Mouse (Mus musculus): ENCODE results near the gene Jsrp1. TPM values are rescaled to one million over a fixed set of nuclear protein-coding genes. Genes with fewer than 3 reads are reported as not detected.

Jsrp1 gene
- total and polyA plus RNA-seq, 3 experiments: 0.39 TPM; not detected in 2

DNA sequence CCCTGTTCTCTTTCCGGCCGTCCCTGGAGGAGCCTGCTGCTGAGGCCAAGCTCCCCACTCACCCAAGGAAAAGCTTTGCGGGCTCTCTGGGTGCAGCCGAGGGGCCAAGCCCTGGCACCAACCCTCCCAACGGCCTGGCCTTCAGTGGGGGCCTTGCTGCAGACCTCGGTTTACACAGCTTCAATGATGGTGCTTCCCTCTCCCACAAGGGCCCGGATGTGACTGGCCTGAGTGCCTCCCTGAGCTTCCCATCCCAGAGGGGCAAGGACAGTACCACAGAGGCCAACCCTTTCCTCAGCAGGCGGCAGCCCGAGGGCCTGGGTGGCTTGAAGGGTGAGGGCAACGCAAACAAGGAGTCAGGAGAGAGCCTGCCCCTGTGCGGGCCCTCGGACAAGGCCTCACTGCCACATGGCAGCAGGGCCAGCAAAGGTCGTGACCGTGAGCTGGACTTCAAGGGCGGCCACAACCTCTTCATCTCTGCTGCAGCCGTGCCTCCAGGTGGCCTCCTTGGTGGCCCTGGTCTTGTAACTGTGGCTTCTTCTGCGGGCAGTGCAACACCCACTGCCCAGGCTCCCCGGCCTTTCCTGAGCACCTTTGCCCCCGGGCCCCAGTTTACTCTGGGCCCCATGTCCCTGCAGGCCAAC is 22.4 kb downstream of the Jsrp1 start:
- DNase-seq (ENCODE audit: low read depth, low spot score): no peak
- no peak overlapping the region for H3K9ac ChIP-seq (ENCODE audit: control insufficient read depth, low read depth, low read length, poor library complexity, severe bottlenecking)
- no peak overlapping the region for H3K27ac ChIP-seq (ENCODE audit: control insufficient read depth, low read depth, low read length)
- no peaks in the 10 kb centered on the region for H3K79me2 ChIP-seq (ENCODE audit: control insufficient read depth, insufficient read depth, low read length, poor library complexity)
- no peak overlapping the region for H3K4me3 ChIP-seq (ENCODE audit: control insufficient read depth in 1 of 2, insufficient read depth in 1 of 2, low read depth in 2 of 2, low read length in 2 of 2)
- H3K36me3 ChIP-seq (ENCODE audit: control insufficient read depth in 1 of 2, insufficient read depth in 2 of 2, low read length in 2 of 2): peaks cover 0 to 13% of the 10 kb centered on the region in 2 experiments; a peak in 2 of 4 replicates
- no peaks in the 10 kb centered on the region for H3K27me3 ChIP-seq (ENCODE audit: control insufficient read depth in 1 of 2, insufficient read depth in 2 of 2, low read length in 2 of 2)
- no peaks in the 10 kb centered on the region for H3K9me3 ChIP-seq (replicated peaks; ENCODE audit: insufficient read depth, low read length)
- TF ChIP-seq SIN3A (IDR thresholded peaks at IDR 0.05; ENCODE audit: low read length): no peak
- no peak for TF ChIP-seq NRF1 (IDR thresholded peaks at IDR 0.05; ENCODE audit: insufficient read depth, low read depth, low read length, poor library complexity, severe bottlenecking)
- no peak for TF ChIP-seq EP300 (IDR thresholded peaks at IDR 0.05; ENCODE audit: low read depth in 1 of 2, low read length in 2 of 2)
- TF ChIP-seq MXI1 (IDR thresholded peaks at IDR 0.05; ENCODE audit: low read depth, low read length): no peak
- TF ChIP-seq MAZ (IDR thresholded peaks at IDR 0.05; ENCODE audit: low read depth, low read length): no peak
- no peak for TF ChIP-seq ZNF384 (IDR thresholded peaks at IDR 0.05; ENCODE audit: low read depth, low read length)
- no peak for TF ChIP-seq ELF1 (IDR thresholded peaks at IDR 0.05; ENCODE audit: low read depth, low read length)
- no peaks in the 10 kb centered on the region for H3K4me1 ChIP-seq (ENCODE audit: control insufficient read depth in 1 of 2, insufficient read depth in 2 of 2, low read length in 2 of 2)

DNA sequence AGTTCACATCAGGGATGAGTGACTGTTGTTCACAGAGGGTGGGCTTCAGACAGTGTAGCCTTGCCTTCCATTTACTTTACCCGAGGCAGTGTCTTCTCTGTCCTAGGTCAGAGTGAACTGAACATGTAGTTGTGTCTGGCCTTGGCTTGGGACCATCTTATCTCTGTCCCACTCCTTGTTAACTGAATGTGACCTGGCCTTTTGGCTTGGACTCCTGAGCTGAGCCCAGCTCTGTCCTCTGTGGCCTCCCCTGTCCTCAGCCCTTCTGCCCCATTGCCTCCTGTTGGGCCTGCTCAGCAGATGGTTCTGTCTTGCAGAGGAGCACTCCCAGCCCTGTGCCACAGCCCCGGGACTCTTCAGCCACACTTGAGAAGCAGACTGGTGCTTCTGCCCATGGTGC is 25.8 kb downstream of the Jsrp1 start:
- H3K36me3 ChIP-seq (ENCODE audit: control insufficient read depth in 1 of 2, insufficient read depth in 2 of 2, low read length in 2 of 2): peaks cover 0 to 14% of the 10 kb centered on the region in 2 experiments; a peak in 1 of 4 replicates
- no peak overlapping the region for H3K27ac ChIP-seq (ENCODE audit: control insufficient read depth, low read depth, low read length)
- H3K4me3 ChIP-seq (ENCODE audit: control insufficient read depth in 1 of 2, insufficient read depth in 1 of 2, low read depth in 2 of 2, low read length in 2 of 2): no peak overlapping the region
- H3K9ac ChIP-seq (ENCODE audit: control insufficient read depth, low read depth, low read length, poor library complexity, severe bottlenecking): no peak overlapping the region
- no peaks in the 10 kb centered on the region for H3K9me3 ChIP-seq (replicated peaks; ENCODE audit: insufficient read depth, low read length)
- H3K27me3 ChIP-seq (ENCODE audit: control insufficient read depth in 1 of 2, insufficient read depth in 2 of 2, low read length in 2 of 2): no peaks in the 10 kb centered on the region
- no peaks in the 10 kb centered on the region for H3K79me2 ChIP-seq (ENCODE audit: control insufficient read depth, insufficient read depth, low read length, poor library complexity)
- H3K4me1 ChIP-seq (ENCODE audit: control insufficient read depth in 1 of 2, insufficient read depth in 2 of 2, low read length in 2 of 2): no peaks in the 10 kb centered on the region
- no peak for TF ChIP-seq KAT2A (conservative IDR thresholded peaks at IDR 0.05; ENCODE audit: low read depth, low read length)
- no peak for TF ChIP-seq TCF12 (IDR thresholded peaks at IDR 0.05; ENCODE audit: low read depth, low read length)
- no peak for TF ChIP-seq NRF1 (IDR thresholded peaks at IDR 0.05; ENCODE audit: insufficient read depth, low read depth, low read length, poor library complexity, severe bottlenecking)
- no peak for TF ChIP-seq RCOR1 (IDR thresholded peaks at IDR 0.05; ENCODE audit: low read depth, low read length)
- no peak for TF ChIP-seq MAX (IDR thresholded peaks at IDR 0.05; ENCODE audit: low read length)
- no peak for TF ChIP-seq MYC (IDR thresholded peaks at IDR 0.05; ENCODE audit: low read depth, low read length)
- no peak for TF ChIP-seq NELFE (IDR thresholded peaks at IDR 0.05; ENCODE audit: low read depth, low read length)
- no peak for TF ChIP-seq MEF2A (IDR thresholded peaks at IDR 0.05; ENCODE audit: extremely low read depth, insufficient replicate concordance, low read depth, low read length, poor library complexity, severe bottlenecking)
- no peak for DNase-seq (ENCODE audit: low read depth, low spot score)
